Mouse (Mus musculus) lung, adult 2 months (tissue): ENCODE measurements around the gene Tprg. TPM values are rescaled to one million over a fixed set of nuclear protein-coding genes. Genes with fewer than 3 reads are reported as not detected.

ENCODE experiments used
- DNase-seq: peaks from one replicate; pipeline ENCODE4 v3.0.0; 2022
- H3K4me1 ChIP-seq: fragments of 200-500 bp; 2 replicates; pipeline ENCODE4 v1.6.1; 2011; ENCODE audit warnings: low read length; ENCODE audit not compliant: control insufficient read depth, insufficient read depth
- H3K4me3 ChIP-seq: fragments of 200-500 bp; replicated peaks from 2 replicates; pipeline ENCODE3; 2011; ENCODE audit warnings: low read depth, mild to moderate bottlenecking, control low read depth, low read length; ENCODE audit errors: extremely low read depth
- CTCF ChIP-seq: fragments of 200-500 bp; IDR thresholded peaks from 2 replicates; pipeline ENCODE4 v1.5.1; 2011; ENCODE audit warnings: mild to moderate bottlenecking, low read length, control low read depth; ENCODE audit not compliant: insufficient read depth
- POLR2A ChIP-seq: fragments of 200-500 bp; IDR thresholded peaks from 2 replicates; pipeline ENCODE4 v1.6.1; 2011; ENCODE audit warnings: low read depth, mild to moderate bottlenecking, control low read depth, low read length, borderline replicate concordance; ENCODE audit errors: extremely low read depth
- WGBS: fragments of 180-500 bp; shearing (Covaris S2); methylation state at CpG from one replicate; pipeline ENCODE4 v1.1.7; 2018; 5-methylcytosine and 5-hydroxymethylcytosine counted together
- polyA plus RNA-seq: library from polyadenylated mRNA; depleted of rRNA; stranded (reverse); fragments of >200 nt; gene quantifications from 2 replicates; pipeline ENCODE4 v1.2.3, GENCODE M21; 2012

Tprg gene
- polyA plus RNA-seq, 1 experiment = 2.6 TPM

DNA sequence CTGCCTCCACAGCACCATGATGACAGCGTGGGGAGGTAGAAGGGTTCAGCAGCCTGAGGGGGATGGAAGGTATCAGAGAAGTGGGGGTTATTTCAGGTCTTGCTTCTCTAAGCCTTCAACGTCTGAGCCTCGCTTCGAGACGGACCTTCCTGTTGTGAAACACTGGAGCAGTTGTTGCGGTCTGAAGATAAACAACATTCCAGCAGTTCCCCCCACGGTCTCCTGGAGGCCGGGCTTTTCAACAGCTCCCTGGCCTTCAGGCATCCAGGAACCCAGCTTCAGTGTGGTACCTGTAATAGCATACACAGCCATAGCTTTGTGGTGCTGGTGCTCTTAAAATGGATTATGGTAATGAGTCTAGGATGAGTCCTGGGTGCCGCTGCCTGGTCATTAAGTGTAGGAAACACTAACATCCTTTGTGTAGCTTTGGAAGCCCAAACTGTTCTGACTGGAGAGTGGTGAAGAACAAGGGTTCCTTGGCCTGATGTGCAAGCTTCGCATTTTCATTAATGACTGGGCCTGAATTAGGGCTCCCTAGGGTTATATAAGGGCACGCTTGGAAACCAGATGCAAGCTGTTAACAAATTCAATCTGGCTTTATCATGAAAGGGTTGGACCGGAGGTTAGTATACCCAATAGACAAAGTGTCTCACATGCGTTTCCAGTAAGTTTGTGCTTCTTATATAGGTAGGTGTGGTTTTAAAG, 179.0 kb downstream of the Tprg start:
- TF ChIP-seq POLR2A = no peak
- no peak for TF ChIP-seq CTCF
- WGBS = 32% methylated on average over 13 of the region's 13 CpGs
- DNase-seq = peak; percentile 41
- Histone ChIP-seq H3K4me3 (no peak overlapping the region), H3K4me1 (peaks cover 3% of the 10 kb centered on the region)

DNA sequence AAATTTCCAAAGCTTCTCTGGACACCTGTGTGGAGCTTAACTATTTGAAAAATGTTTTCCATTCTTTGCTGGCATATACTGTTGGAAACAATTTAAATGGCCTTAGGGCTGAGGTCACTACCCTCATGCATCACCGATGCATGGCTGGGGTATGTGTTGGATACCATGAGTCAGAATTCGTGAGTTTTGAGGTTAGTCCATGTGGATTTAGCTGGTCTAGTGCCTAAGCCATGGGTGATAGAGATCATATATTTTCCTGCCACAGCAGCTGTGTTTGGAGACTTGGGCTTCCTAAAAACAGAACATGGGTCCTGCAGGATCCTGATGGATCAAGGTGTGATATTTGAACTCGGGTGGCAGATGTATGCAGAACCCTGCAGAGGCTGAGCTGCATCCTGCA, 181.4 kb downstream of the Tprg start:
- no peak overlapping the region for H3K4me3 ChIP-seq
- DNase-seq = no peak
- WGBS = 73% methylated on average over 3 of the region's 3 CpGs
- H3K4me1 ChIP-seq = peaks cover 3% of the 10 kb centered on the region
- TF ChIP-seq POLR2A (no peak), CTCF (no peak)

DNA sequence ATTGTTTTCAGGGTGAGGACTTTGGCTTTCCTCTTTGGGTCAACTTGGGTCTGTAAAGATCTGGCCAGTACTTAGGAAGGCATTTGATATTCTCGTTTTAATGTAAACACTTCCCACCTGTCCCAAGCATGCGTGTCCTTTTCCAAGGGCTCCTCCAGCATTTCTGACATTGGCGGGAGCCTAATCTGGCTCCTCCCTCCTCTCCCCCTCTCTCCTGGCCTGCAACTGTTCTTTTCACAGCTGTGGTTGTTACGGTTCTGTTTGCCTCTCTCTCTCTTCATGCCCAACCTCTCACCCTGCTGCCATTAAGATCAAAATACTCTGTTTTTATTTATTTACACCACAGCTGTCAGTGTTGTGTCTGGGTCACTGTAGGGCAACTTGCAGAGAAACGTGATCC, 182.0 kb downstream of the Tprg start:
- H3K4me1 ChIP-seq = peaks cover 3% of the 10 kb centered on the region
- DNase-seq = no peak
- TF ChIP-seq POLR2A (no peak), CTCF (no peak)
- WGBS = 28% methylated on average over 5 of the region's 5 CpGs
- no peak overlapping the region for H3K4me3 ChIP-seq
